Mouse (Mus musculus) left cerebral cortex, postnatal 36 days (tissue): ENCODE results near the gene Mpdz. TPM values are rescaled to one million over a fixed set of nuclear protein-coding genes. Genes with fewer than 3 reads are reported as not detected.

ENCODE experiments used
- DNase-seq, 2 experiments: peaks; one replicate each; pipeline ENCODE4 v3.0.0; 2021 to 2022; ENCODE audit warnings: low spot score in 2 of 2, mixed read lengths in 1 of 2
- intact Hi-C: fragments of 180-260 bp; cut with DNase I; formaldehyde crosslinking; loops from one replicate; pipeline ENCODE4 v1.15.1; 2025
- total RNA-seq, 2 experiments: library from RNA; stranded (reverse); gene quantifications; 2 replicates each; pipeline ENCODE4 v1.2.3; 2021

The Mpdz gene
- total RNA-seq, 2 experiments from 2014 or later: 47.8 to 61.3 TPM

DNA sequence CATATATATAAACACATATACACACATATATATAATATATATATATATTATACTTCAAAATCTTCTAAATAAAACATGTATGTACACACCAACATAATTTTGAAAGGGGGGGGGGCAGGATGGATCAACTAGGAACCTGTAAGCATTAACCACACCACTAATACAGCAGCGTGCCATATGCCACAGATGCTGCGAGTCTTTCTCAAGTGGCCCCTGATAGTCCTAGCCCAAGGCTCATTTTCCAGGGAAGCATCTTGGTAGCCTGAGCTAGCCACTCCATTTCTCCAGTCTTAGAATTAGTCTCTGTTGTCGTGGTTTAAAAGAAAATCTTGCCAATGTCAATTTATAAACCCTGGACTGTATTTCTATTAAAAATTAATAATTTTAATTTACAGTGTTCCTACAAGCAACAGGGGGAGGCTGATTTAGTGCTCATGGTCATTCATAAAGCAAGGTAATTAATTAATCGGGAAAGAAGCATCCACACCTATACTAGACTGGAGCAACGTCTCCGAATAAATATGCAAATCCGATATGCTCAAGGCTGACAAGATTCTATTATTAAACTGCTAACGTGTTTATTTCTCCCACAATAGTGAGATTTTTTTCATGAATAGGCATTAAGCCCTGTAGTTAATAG is 27.8 kb downstream of the Mpdz start:
- no peak for DNase-seq
- intact Hi-C loops: no loop called here

- DNase-seq: no peak
- intact Hi-C loops: no loop called here
Observed at GRCm38 (mm10) chr4:81396883-81397282, 45.7 kb downstream of the Mpdz start.

- intact Hi-C loops: no loop called here
- DNase-seq: no peak
Observed at GRCm38 (mm10) chr4:81392869-81393268, 49.7 kb downstream of the Mpdz start.

- intact Hi-C loops: no loop called here
- no peak for DNase-seq
Observed at GRCm38 (mm10) chr4:81389263-81389662, 53.4 kb downstream of the Mpdz start.

DNA sequence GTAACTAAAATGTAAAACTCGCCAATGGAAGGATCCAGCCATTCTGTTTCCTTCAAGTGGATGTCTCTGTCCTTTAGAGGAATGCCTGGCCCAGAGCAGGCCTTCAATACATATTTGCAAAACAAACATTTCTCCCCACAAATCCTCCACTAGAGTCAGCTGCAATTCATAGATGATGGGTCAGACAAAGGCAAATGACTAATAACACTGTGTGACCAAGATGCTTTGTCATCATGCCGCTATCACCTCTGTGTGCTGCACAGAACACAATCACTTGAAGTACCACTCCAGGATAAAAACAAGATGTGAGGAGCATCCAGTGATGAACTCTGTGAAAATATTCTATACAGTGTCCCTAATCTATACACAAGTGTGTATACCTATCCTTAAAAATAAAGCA is 55.0 kb downstream of the Mpdz start:
- intact Hi-C loops: no loop called here
- DNase-seq: no peak

- DNase-seq: no peak
- intact Hi-C loops: no loop called here
Observed at GRCm38 (mm10) chr4:81372355-81372754, 70.3 kb downstream of the Mpdz start.

DNA sequence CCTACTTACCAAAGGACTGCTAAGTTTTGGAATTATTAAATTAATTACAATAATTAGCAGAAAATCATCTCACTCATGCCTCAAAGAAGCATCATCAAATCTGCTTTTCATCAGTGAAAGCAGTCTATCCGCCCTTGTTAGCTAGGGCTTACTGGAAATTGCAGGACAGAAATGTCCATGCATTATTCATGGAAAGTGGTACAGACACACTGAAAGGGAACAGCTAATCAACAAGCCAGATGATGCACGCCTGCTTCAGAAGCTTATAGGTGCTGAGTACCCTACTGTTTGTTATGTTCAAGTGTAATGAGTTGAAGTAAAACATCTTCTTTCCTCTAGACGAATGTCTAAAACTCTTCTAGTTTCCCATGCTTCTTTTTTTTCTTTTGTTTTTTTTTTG is 91.2 kb downstream of the Mpdz start:
- intact Hi-C loops: no loop called here
- no peak for DNase-seq

GRCm38 (mm10) chr4:81348646-81349045 is 94.0 kb downstream of the Mpdz start:
- no peak for DNase-seq
- intact Hi-C loops: no loop called here

DNA sequence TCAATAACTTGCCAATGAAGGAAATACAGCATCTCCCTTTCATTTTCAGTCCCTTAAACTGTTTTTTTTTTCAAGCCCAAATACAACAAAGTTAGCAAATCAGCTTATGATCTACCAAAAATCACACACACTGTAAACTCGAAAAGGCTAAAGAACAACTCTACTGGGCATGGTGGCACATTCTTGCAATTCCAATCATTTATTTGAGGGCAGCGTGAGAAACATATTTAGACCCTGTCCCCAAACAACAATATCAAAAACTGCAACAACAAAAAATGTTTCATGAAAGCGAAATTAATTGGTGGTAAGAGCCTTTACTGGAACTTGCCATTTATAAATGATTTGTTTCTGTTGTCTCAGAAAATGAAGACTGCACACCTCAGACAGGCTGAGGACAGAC is 97.5 kb downstream of the Mpdz start:
- no peak for DNase-seq
- intact Hi-C loops: no loop called here

DNA sequence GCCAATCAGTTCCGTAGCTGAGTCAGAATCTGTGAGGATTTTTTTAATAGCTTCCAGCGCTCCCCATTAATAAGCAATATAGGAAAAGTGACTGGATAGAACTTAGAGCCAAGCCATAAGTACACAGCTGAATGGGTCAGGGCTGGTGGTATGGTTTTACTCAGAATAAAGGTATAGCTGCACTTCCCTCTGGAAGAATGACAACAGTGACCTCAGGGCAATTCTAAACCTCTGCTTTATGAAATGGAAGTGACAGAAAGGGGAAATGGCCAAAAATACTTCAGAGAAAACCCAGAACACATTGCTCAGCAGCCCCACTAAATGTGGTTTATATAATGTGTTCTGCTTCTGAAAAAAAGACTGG is 109.0 kb downstream of the Mpdz start:
- no peak for DNase-seq
- intact Hi-C loops: no loop called here

GRCm38 (mm10) chr4:81332901-81333627 is 109.6 kb downstream of the Mpdz start:
- intact Hi-C loops: no loop called here

DNA sequence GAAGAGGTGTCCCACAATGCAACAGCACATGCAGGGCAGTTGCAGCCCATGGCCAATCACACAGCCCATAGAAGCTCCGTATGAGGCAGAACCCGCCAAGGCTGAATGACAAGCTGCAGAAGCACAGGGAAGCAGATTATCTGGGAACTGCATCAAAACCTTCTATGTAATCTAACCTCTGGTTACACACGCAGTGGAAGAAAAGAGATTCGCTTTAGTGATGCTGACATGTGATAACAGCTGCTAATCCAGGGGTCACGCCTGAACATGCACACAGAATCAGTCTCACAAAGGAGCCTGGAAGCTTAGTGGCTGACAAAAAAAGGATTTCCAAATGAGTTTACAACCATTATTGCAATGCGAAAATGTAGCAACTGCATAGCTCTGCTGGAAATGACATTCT is 110.2 kb downstream of the Mpdz start:
- intact Hi-C loops: no loop called here
- DNase-seq: peak in 1 of 2 experiments; percentile 6

More at GRCm38 (mm10) chr4:81332901-81333627, 109.6 kb downstream of the Mpdz start:
- peak; percentile 36 to 43 for DNase-seq

- intact Hi-C loops: no loop called here
- no peak for DNase-seq
Observed at GRCm38 (mm10) chr4:81327694-81328093, 114.9 kb downstream of the Mpdz start.

DNA sequence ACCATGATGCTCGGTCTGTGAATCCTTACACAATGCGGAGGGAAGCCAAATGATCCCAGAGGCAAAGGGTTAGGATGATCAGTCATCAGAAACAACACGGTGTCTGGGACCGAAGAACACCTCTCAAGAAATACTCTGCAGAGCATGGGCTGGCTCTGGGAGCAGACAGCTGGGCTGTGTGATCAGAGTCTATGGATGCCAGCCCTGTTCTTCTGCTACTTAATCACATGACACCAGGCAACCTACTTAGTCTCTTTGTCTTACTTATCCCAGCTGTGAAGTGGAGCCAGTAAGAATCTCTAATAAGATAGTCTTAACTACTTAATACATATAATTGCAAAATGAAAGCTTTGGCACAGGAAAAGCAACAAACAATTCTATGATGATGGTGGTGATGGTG is 118.8 kb downstream of the Mpdz start:
- intact Hi-C loops: no loop called here
- DNase-seq: no peak

DNA sequence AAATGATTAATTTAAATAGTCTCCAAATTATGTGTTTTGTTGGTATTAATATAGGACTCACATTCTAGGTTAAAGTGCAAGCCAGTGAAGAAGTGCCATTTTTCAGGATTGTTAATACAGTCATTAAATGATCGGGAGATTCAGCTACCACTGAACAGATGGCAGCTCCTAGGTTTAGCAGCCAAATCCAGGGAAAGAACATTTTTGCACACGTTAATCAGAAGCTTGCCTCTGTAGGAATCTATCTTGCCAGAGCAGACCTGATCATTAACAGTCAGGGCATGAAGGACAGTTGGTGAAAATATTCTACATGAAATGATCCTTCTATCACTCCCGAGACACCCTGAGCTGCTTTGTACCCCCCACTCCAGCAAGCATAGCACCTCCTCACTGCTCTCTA is 120.4 kb downstream of the Mpdz start:
- no peak for DNase-seq
- intact Hi-C loops: no loop called here

DNA sequence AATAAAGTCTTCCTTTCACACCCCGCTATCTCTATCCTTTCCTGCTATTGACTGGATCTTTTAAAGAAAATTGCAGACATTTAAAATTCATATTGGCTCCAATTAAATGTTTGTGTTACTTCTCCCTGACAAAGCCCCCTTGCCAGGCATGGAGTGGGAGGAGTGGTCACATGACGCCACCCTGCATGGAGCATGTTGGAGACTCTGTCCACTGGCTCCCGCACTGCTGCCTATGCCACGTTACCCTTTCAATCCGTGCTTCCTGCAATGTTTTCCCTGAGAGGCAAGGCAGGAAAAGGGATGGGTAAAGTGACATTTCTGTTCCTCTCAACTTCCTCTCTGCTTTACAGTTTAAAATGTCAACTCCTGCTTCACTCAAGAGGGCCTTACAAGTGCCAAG is 128.0 kb downstream of the Mpdz start:
- intact Hi-C loops: no loop called here
- DNase-seq: no peak

DNA sequence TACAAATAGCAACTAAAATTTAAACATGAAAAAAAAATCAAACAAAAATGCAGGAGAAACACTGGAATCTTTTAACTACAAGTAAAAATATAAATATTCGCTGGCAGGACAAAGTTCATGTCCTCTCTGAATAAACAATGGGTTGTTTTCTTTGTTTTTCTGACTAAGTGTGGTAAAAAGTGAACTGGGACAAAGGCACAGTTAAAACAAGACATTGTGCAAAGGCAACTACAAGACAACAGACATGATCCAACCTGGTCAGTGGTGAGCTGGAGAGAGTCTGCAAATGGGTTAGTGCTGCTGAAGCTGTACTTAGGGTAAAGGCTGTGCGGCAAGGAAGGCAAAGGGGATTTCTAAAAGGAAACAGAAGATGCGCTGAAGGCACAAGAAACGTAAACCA is 129.4 kb downstream of the Mpdz start:
- DNase-seq: no peak
- intact Hi-C loops: no loop called here

DNA sequence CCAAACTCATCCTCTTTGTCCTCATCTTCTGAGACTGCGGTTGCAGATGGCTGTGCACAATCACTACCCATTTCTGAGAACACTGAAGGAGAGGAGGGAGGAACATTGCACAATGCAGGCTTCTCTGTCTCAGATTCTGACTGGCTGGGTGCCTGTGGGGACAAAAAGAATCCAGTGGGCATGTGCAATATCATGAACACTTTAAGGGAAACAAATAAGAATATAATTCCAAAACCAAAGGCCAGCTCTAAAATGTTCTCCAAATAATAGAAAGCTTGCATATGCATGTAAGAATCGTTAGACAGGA is 132.5 kb downstream of the Mpdz start:
- intact Hi-C loops: no loop called here
- no peak for DNase-seq

- intact Hi-C loops: no loop called here
- no peak for DNase-seq
Observed at GRCm38 (mm10) chr4:81309473-81310167, 133.0 kb downstream of the Mpdz start.

DNA sequence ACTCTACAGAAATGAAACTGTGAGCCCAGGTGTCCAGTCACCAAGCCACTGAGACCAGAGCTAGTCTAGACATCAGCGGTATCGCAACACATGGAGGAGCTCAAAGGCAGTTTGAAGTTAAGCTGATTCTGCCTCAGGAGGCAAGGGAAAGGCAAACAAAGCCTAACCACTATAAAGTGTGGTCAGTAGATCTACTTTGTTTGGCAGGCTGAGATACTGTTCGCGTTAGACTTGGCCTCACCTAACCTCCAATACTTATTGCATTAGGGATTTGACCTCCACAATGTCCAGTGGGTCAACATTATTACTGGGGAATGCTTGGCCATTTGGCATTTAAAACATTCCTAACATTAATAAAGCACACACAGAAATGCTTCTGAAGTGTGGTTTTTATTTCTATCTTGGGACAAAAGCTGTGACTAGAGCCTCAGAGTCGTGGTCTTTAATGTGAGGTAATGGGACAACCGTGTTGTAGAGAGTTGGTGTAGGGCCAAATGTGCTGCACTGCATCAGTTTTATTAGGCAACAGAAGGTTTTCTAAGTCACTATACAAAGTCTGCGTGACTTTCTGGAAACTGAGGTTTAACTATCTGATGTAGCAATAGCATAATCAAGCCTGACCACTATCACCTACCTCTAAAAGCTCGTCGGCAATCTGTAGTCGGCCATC is 134.9 kb downstream of the Mpdz start:
- intact Hi-C loops: no loop called here
- no peak for DNase-seq

- DNase-seq: no peak
- intact Hi-C loops: no loop called here
Observed at GRCm38 (mm10) chr4:81302056-81302455, 140.6 kb downstream of the Mpdz start.
